Mouse (Mus musculus) MEL (cell line): ENCODE measurements at regions not wholly inside any gene's neighbourhood (a gene's known extent, or its start where the extent isn't known, plus 50 kb on each side); places are given as distances from the start of the nearest gene placed in this dataset.

Source experiments
- DNase-seq: peaks from one replicate; pipeline ENCODE4 v3.0.0; 2011; ENCODE audit warnings: low read depth, low spot score
- H3K27ac ChIP-seq: 2 replicates; pipeline ENCODE4 v1.5.1; 2012; ENCODE audit warnings: low read depth, mild to moderate bottlenecking, control low read depth, low read length, moderate library complexity; ENCODE audit not compliant: control insufficient read depth
- H3K27me3 ChIP-seq, 2 experiments: fragments of 150-350 bp in 1 of 2; sonication (generic) in 1 of 2; 2 replicates each; pipeline ENCODE4 v1.6.1; 2012; ENCODE audit warnings: low read length in 2 of 2, mild to moderate bottlenecking in 2 of 2, improper control_type of control experiment in 1 of 2, moderate library complexity in 1 of 2; ENCODE audit not compliant: insufficient read depth in 2 of 2, control insufficient read depth in 1 of 2
- H3K36me3 ChIP-seq, 2 experiments: 2 replicates each; pipeline ENCODE4 v1.6.1; 2012 to 2014; ENCODE audit warnings: low read length in 2 of 2, improper control_type of control experiment in 1 of 2, inconsistent platforms in 1 of 2, mild to moderate bottlenecking in 1 of 2; ENCODE audit not compliant: insufficient read depth in 2 of 2, control insufficient read depth in 1 of 2
- H3K4me1 ChIP-seq, 2 experiments: fragments of 150-350 bp in 1 of 2; sonication (generic) in 1 of 2; 2 replicates each; pipeline ENCODE4 v1.6.1; 2012; ENCODE audit warnings: low read length in 2 of 2, improper control_type of control experiment in 1 of 2, mild to moderate bottlenecking in 1 of 2; ENCODE audit not compliant: insufficient read depth in 2 of 2, control insufficient read depth in 1 of 2
- H3K4me3 ChIP-seq, 2 experiments: fragments of 150-350 bp in 1 of 2; sonication (generic) in 1 of 2; 2 replicates each; pipeline ENCODE4 v1.5.1; 2012; ENCODE audit warnings: low read depth in 2 of 2, low read length in 2 of 2, mild to moderate bottlenecking in 2 of 2, moderate library complexity in 2 of 2, control low read depth in 1 of 2, improper control_type of control experiment in 1 of 2; ENCODE audit not compliant: control insufficient read depth in 1 of 2, insufficient read depth in 1 of 2
- H3K79me2 ChIP-seq: 2 replicates; pipeline ENCODE4 v1.6.1; 2012; ENCODE audit warnings: mild to moderate bottlenecking, low read length, moderate library complexity; ENCODE audit not compliant: control insufficient read depth, poor library complexity, insufficient read depth
- H3K9ac ChIP-seq: 2 replicates; pipeline ENCODE4 v1.6.1; 2012; ENCODE audit warnings: low read depth, mild to moderate bottlenecking, control low read depth, low read length, moderate library complexity; ENCODE audit not compliant: control insufficient read depth, poor library complexity, severe bottlenecking
- H3K9me3 ChIP-seq: fragments of 150-350 bp; sonication (generic); replicated peaks from 2 replicates; pipeline ENCODE4 v1.6.1; 2012; ENCODE audit warnings: mild to moderate bottlenecking, low read length, improper control_type of control experiment, moderate library complexity; ENCODE audit not compliant: insufficient read depth
- BHLHE40 ChIP-seq: IDR thresholded peaks from 2 replicates; pipeline ENCODE4 v1.6.1; 2012; ENCODE audit warnings: low read depth, mild to moderate bottlenecking, inconsistent platforms, low read length, improper control_type of control experiment, borderline replicate concordance
- CHD1 ChIP-seq: IDR thresholded peaks from 2 replicates; pipeline ENCODE4 v1.6.1; 2012; ENCODE audit warnings: low read depth, mild to moderate bottlenecking, inconsistent platforms, low read length, improper control_type of control experiment
- CHD2 ChIP-seq: IDR thresholded peaks from 2 replicates; pipeline ENCODE4 v1.6.1; 2011; ENCODE audit warnings: low read length, improper control_type of control experiment
- CTCF ChIP-seq, 3 experiments: IDR thresholded peaks in 2 of 3; conservative IDR thresholded peaks in 1 of 3; 2 replicates each; pipeline ENCODE4 v1.5.1; 2011 to 2012; ENCODE audit warnings: low read length in 3 of 3, low read depth in 2 of 3, mild to moderate bottlenecking in 2 of 3, improper control_type of control experiment in 1 of 3, inconsistent platforms in 1 of 3, mixed read lengths in 1 of 3, moderate library complexity in 1 of 3; ENCODE audit not compliant: control insufficient read depth in 1 of 3, insufficient read depth in 1 of 3, poor library complexity in 1 of 3, severe bottlenecking in 1 of 3
- E2F4 ChIP-seq: IDR thresholded peaks from 2 replicates; pipeline ENCODE4 v1.6.1; 2011; ENCODE audit warnings: low read depth, low read length, improper control_type of control experiment, borderline replicate concordance
- ETS1 ChIP-seq: IDR thresholded peaks from 2 replicates; pipeline ENCODE4 v1.6.1; 2012; ENCODE audit warnings: low read depth, mild to moderate bottlenecking, inconsistent platforms, low read length, improper control_type of control experiment, moderate library complexity
- GABPA ChIP-seq: IDR thresholded peaks from 2 replicates; pipeline ENCODE4 v1.6.1; 2012; ENCODE audit warnings: low read depth, mild to moderate bottlenecking, inconsistent platforms, low read length, improper control_type of control experiment, moderate library complexity
- HCFC1 ChIP-seq: IDR thresholded peaks from 2 replicates; pipeline ENCODE4 v1.6.1; 2012; ENCODE audit warnings: low read depth, mild to moderate bottlenecking, inconsistent platforms, low read length, improper control_type of control experiment, moderate library complexity
- JUND ChIP-seq: IDR thresholded peaks from 2 replicates; pipeline ENCODE4 v1.6.1; 2011; ENCODE audit warnings: low read depth, mild to moderate bottlenecking, improper control_type of control experiment, low read length
- MAX ChIP-seq: IDR thresholded peaks from 2 replicates; pipeline ENCODE4 v1.6.1; 2011; ENCODE audit warnings: low read length, improper control_type of control experiment
- MEF2A ChIP-seq: IDR thresholded peaks from 2 replicates; pipeline ENCODE4 v1.6.1; 2014; ENCODE audit warnings: low read depth, mild to moderate bottlenecking, inconsistent platforms, low read length, improper control_type of control experiment; ENCODE audit not compliant: poor library complexity, insufficient replicate concordance, severe bottlenecking; ENCODE audit errors: extremely low read depth
- MYB ChIP-seq: IDR thresholded peaks from 2 replicates; pipeline ENCODE4 v1.6.1; 2011; ENCODE audit warnings: mild to moderate bottlenecking, low read depth, low read length, improper control_type of control experiment
- POLR2AphosphoS2 ChIP-seq: IDR thresholded peaks from 2 replicates; pipeline ENCODE4 v1.6.1; 2011; ENCODE audit warnings: low read length, improper control_type of control experiment
- SMC3 ChIP-seq: IDR thresholded peaks from 2 replicates; pipeline ENCODE4 v1.6.1; 2011; ENCODE audit warnings: low read depth, low read length, improper control_type of control experiment
- TBP ChIP-seq: IDR thresholded peaks from 2 replicates; pipeline ENCODE4 v1.8.0; 2011; ENCODE audit warnings: low read depth, low read length, improper control_type of control experiment
- TCF12 ChIP-seq: IDR thresholded peaks from 2 replicates; pipeline ENCODE4 v1.6.1; 2014; ENCODE audit warnings: low read depth, mild to moderate bottlenecking, inconsistent platforms, low read length, improper control_type of control experiment, moderate library complexity
- UBTF ChIP-seq: IDR thresholded peaks from 2 replicates; pipeline ENCODE4 v1.6.1; 2012; ENCODE audit warnings: low read depth, mild to moderate bottlenecking, inconsistent platforms, low read length, improper control_type of control experiment, moderate library complexity, borderline replicate concordance; ENCODE audit not compliant: insufficient read depth
- ZC3H11A ChIP-seq: IDR thresholded peaks from 2 replicates; pipeline ENCODE4 v1.6.1; 2012; ENCODE audit warnings: low read depth, mild to moderate bottlenecking, inconsistent platforms, low read length, improper control_type of control experiment
- ZMIZ1 ChIP-seq: IDR thresholded peaks from 2 replicates; pipeline ENCODE4 v1.6.1; 2012; ENCODE audit warnings: low read depth, mild to moderate bottlenecking, inconsistent platforms, low read length, improper control_type of control experiment, moderate library complexity
- ZNF384 ChIP-seq: IDR thresholded peaks from 2 replicates; pipeline ENCODE4 v1.6.1; 2012; ENCODE audit warnings: low read depth, mild to moderate bottlenecking, inconsistent platforms, low read length, improper control_type of control experiment

DNA sequence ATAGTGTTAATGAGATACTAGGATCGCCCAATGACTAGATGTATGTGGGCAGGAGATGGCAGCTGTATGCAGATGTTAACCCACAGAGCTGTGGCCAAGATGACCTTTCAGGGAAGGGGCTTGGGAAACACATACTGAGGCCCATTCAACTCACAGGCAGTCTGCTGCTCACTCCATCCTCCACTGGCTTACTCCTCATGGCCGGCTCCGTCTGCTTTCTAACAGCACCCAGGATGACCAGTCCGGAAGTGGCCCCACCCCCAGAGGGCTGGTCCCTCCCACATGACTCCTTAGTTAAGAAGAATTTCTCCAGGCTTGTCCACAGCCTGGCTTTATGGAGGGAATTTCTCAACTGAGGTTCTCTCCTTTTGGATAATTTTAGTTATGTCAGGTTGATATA is 161.8 kb upstream of the Fbxl17 start:
- Histone ChIP-seq H3K9me3 (no peaks in the 10 kb centered on the region), H3K4me3 (no peak overlapping the region), H3K9ac (no peak overlapping the region), H3K27me3 (no peaks in the 10 kb centered on the region), H3K79me2 (no peaks in the 10 kb centered on the region), H3K27ac (no peak overlapping the region), H3K36me3 (no peaks in the 10 kb centered on the region), H3K4me1 (no peaks in the 10 kb centered on the region)
- DNase-seq, result no peak
- TF ChIP-seq ETS1, result no peak
- TF ChIP-seq ZNF384, result no peak
- TF ChIP-seq ZMIZ1, result no peak
- TF ChIP-seq SMC3, result no peak
- TF ChIP-seq TBP, result no peak
- no peak for TF ChIP-seq HCFC1
- TF ChIP-seq CTCF (IDR thresholded peaks at IDR 0.05 in 2 of 3, conservative IDR thresholded peaks at IDR 0.05 in 1 of 3; ENCODE audit: control insufficient read depth in 1 of 3, insufficient read depth in 1 of 3, low read depth in 2 of 3, low read length in 3 of 3, poor library complexity in 1 of 3, severe bottlenecking in 1 of 3), result no peak
- TF ChIP-seq MYB, result no peak
- no peak for TF ChIP-seq POLR2AphosphoS2
- TF ChIP-seq BHLHE40, result no peak
- no peak for TF ChIP-seq E2F4
- no peak for TF ChIP-seq GABPA
- no peak for TF ChIP-seq TCF12
- TF ChIP-seq MEF2A, result no peak
- no peak for TF ChIP-seq MAX

GRCm38 (mm10) chr17:63662251-63662650 is 162.4 kb upstream of the Fbxl17 start:
- H3K27ac ChIP-seq, result no peak overlapping the region
- H3K9ac ChIP-seq, result no peak overlapping the region
- TF ChIP-seq TBP (no peak), BHLHE40 (no peak), ZC3H11A (no peak), JUND (no peak), ZNF384 (no peak), ZMIZ1 (no peak), POLR2AphosphoS2 (no peak), UBTF (no peak), CHD1 (no peak), CHD2 (no peak)
- no peak overlapping the region for H3K4me3 ChIP-seq
- H3K4me1 ChIP-seq, result no peaks in the 10 kb centered on the region
- no peaks in the 10 kb centered on the region for H3K36me3 ChIP-seq
- no peaks in the 10 kb centered on the region for H3K27me3 ChIP-seq
- no peak for DNase-seq
- no peaks in the 10 kb centered on the region for H3K9me3 ChIP-seq
- no peaks in the 10 kb centered on the region for H3K79me2 ChIP-seq
